Mouse (Mus musculus): ENCODE measurements around the gene Olfr1494.

Gene Olfr1494

GRCm38 (mm10) chr19:13739428-13739827, at the start of gene Olfr1494:
Gene Olfr1494, plus strand, starts transcription at chr19:13739728.
- DNase-seq, result no peak

- DNase-seq, result no peak
Measured at GRCm38 (mm10) chr19:13696968-13697367, 42.6 kb upstream of the Olfr1494 start, which contains the start of gene Olfr1491. Gene Olfr1491, plus strand, starts transcription at chr19:13697268.

GRCm38 (mm10) chr19:13722978-13723377, 16.6 kb upstream of the Olfr1494 start, which contains the start of gene Olfr1493-ps1:
Gene Olfr1493-ps1, plus strand, starts transcription at chr19:13723278.
- DNase-seq, result no peak

GRCm38 (mm10) chr19:13749366-13749765, 9.8 kb downstream of the Olfr1494 start:
- no peak for DNase-seq

- no peak for DNase-seq
Measured at GRCm38 (mm10) chr19:13764306-13764705, 24.8 kb downstream of the Olfr1494 start, which contains the start of gene Olfr1495. Gene Olfr1495, plus strand, starts transcription at chr19:13764606.

GRCm38 (mm10) chr19:13768565-13769276, 29.2 kb downstream of the Olfr1494 start:
- DNase-seq, result no peak

- no peak for DNase-seq
Measured at GRCm38 (mm10) chr19:13777578-13777977, 38.0 kb downstream of the Olfr1494 start, which contains the start of gene Olfr1496. Gene Olfr1496, plus strand, starts transcription at chr19:13777878.

GRCm38 (mm10) chr19:13798102-13798501, 58.6 kb downstream of the Olfr1494 start, which contains the start of gene Olfr1497:
Gene Olfr1497, minus strand, starts transcription at chr19:13798202.
- no peak for DNase-seq

Measured in lung, postnatal 4 days (tissue).